ENCODE assay signal across 8 mouse cellular contexts in the genomic region with DNA sequence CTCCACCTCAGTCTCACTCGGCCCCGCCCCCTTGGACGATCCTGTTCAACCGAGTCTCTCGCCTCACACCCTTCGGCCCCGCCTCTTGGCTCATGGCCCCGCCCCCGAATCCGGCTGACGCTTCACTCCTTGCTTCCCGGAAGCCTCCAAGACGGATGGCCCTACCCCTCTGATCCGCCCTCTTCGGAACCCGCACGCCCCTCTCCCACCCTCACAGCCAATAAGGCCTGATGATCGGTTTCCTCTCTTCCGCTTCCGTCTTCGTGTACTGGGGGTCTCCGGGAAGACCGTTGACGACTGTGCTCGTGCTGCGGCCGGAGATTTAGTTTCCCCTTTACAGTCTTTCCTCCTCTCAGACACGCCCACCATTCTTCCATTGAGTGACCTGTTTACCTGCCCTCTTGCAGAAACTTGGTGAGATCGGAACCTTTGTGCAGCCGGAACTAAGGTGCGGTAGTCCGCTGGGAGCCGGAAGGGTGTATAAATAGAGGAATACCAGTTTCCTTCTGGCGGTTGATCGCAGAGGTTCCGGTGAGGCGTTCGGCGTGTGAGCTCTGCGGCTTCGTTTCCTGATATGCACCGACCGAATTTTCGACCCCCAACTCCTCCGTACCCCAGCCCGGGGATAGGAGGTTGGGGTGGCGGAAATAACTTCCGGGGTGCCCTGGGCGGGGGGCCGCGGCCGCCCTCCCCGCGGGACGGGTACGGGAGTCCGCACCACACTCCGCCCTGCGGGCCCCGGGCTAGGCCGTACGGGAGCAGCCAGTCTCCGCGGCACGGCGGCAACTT. TPM values are rescaled to one million over a fixed set of nuclear protein-coding genes. Genes with fewer than 3 reads are reported as not detected.
DNase-seq lines count a peak whose midpoint lies in the region; ATAC-seq and TF ChIP-seq lines count a peak whose summit lies in the region.

A gene (plus strand): TSS at position 282 of the 789 bp plus-strand sequence.
A gene (minus strand): TSS at position 643 of the 789 bp plus-strand sequence.

- TF ChIP-seq CTCF in cortical plate, adult 2 months (IDR thresholded peaks at IDR 0.05; ENCODE audit: extremely low read depth, insufficient read depth, low read length), result no peak

- H3K4me3 ChIP-seq in cortical plate, adult 2 months (ENCODE audit: insufficient read depth, low read length), result peak within 1 kb of the TSS; percentile 96
- H3K4me3 ChIP-seq in megakaryocyte, embryonic 14.5 days (replicated peaks), result peak within 1 kb of the TSS; percentile 94

- DNase-seq in gastrocnemius, adult 8-10 months (ENCODE audit: low spot score in 2 of 2), result peak; percentile 100
- peak; percentile 93 for DNase-seq in hindlimb bud, embryonic 11.5 days (ENCODE audit: extremely low spot score, low read depth, low spot score)
- peak; percentile 98 to 99 for DNase-seq in left cerebral cortex, adult 8-10 months (ENCODE audit: low spot score in 2 of 2)
- peak; percentile 100 for DNase-seq in right cerebral cortex, postnatal 10 days (ENCODE audit: low spot score in 2 of 2)
- peak; percentile 100 for DNase-seq in urinary bladder, postnatal 25 days (ENCODE audit: low spot score)

- peaks cover 8% of the 10 kb centered on the region for H3K36me3 ChIP-seq in megakaryocyte, embryonic 14.5 days (replicated peaks; ENCODE audit: low read length)

- H3K4me1 ChIP-seq in cortical plate, adult 2 months (ENCODE audit: control insufficient read depth, insufficient read depth, low read length), result no peaks in the 10 kb centered on the region
- H3K4me1 ChIP-seq in megakaryocyte, embryonic 14.5 days, result peaks cover 18% of the 10 kb centered on the region

- H3K27me3 ChIP-seq in megakaryocyte, embryonic 14.5 days (replicated peaks), result no peaks in the 10 kb centered on the region

- ATAC-seq in activated CD4-positive, CD25-positive, alpha-beta regulatory T cell, adult 4 months, result peak; percentile 93

- TF ChIP-seq POLR2A in cortical plate, adult 2 months (IDR thresholded peaks at IDR 0.05; ENCODE audit: extremely low read depth, insufficient read depth, low read length), result peak; percentile 87

- H3K27ac ChIP-seq in cortical plate, adult 2 months (ENCODE audit: insufficient read depth, low read length), result peak within 1 kb of the TSS; percentile 92

- H3K9me3 ChIP-seq in megakaryocyte, embryonic 14.5 days, result no peaks in the 10 kb centered on the region

RNA-seq across cellular contexts. Expression of the first gene that starts in this region (rescaled TPM):
- 10 to 100 TPM; 17.2 to 18.4 TPM for polyA plus RNA-seq in activated CD4-positive, CD25-positive, alpha-beta regulatory T cell, adult 4 months (2017; shearing (Covaris generic))
- polyA plus RNA-seq in cortical plate, adult 2 months (2012; rRNA removed), result 6.7 and 10.4 TPM in 2 replicates
- total RNA-seq in gastrocnemius, adult 8-10 months (2022), result 1 to 10 TPM; 3.0 to 6.4 (median 5.2) TPM
- total RNA-seq in left cerebral cortex, adult 8-10 months (2022), result 10 to 100 TPM; 12.7 to 16.4 (median 13.8) TPM
- polyA plus RNA-seq in megakaryocyte, embryonic 14.5 days (2012; ENCODE audit: insufficient read depth, low replicate concordance), result 24.2 and 74.9 TPM in 2 replicates

RNA-seq across cellular contexts. Expression of the second gene that starts in this region (rescaled TPM):
- under 1 TPM; 0.26 to 0.98 TPM for polyA plus RNA-seq in activated CD4-positive, CD25-positive, alpha-beta regulatory T cell, adult 4 months (2017; shearing (Covaris generic))
- polyA plus RNA-seq in cortical plate, adult 2 months (2012; rRNA removed), result 4.3 and 4.5 TPM in 2 replicates
- total RNA-seq in gastrocnemius, adult 8-10 months (2022), result 1 to 10 TPM in 2 of 4 experiments, under 1 TPM in 2; 0.29 to 1.3 (median 0.94) TPM
- 1 to 10 TPM; 2.6 to 9.1 (median 3.4) TPM for total RNA-seq in left cerebral cortex, adult 8-10 months (2022)
- 2.1 TPM in 1 of 2 replicates, not detected in the other for polyA plus RNA-seq in megakaryocyte, embryonic 14.5 days (2012; ENCODE audit: insufficient read depth, low replicate concordance)

Comparison
In these comparisons a context has a peak if more than half of its experiments do, and no peak if none do; other contexts are left out.
1. Peak in every context shown above with its lines: DNase-seq, ATAC-seq, H3K4me3 ChIP-seq and H3K27ac ChIP-seq.